Mouse (Mus musculus) embryonic facial prominence, embryonic 15.5 days (tissue): ENCODE measurements around the gene Cul3. TPM values are rescaled to one million over a fixed set of nuclear protein-coding genes. Genes with fewer than 3 reads are reported as not detected.

ENCODE experiments used
- ATAC-seq: fragments of 200-750 bp; cut with Nextera tagmentation; 2 replicates; pipeline ENCODE4 v1.8.0; 2017; ENCODE audit warnings: low read depth, moderate TSS enrichment; ENCODE audit not compliant: insufficient number of reproducible peaks, low FRiP score, low TSS enrichment
- H3K27ac ChIP-seq: fragments of 300-500 bp; sonication (generic); replicated peaks from 2 replicates; pipeline ENCODE4 v1.5.1; 2015; ENCODE audit warnings: mild to moderate bottlenecking, inconsistent platforms
- H3K27me3 ChIP-seq: fragments of 300-500 bp; sonication (generic); 2 replicates; pipeline ENCODE4 v1.6.1; 2015; ENCODE audit warnings: inconsistent platforms
- H3K36me3 ChIP-seq: fragments of 300-500 bp; sonication (generic); 2 replicates; pipeline ENCODE4 v1.6.1; 2015; ENCODE audit warnings: mild to moderate bottlenecking, inconsistent platforms
- H3K4me1 ChIP-seq: fragments of 300-500 bp; sonication (generic); 2 replicates; pipeline ENCODE4 v1.6.1; 2015; ENCODE audit warnings: inconsistent platforms
- H3K4me2 ChIP-seq: fragments of 300-500 bp; sonication (generic); replicated peaks from 2 replicates; pipeline ENCODE4 v1.6.1; 2015; ENCODE audit warnings: mild to moderate bottlenecking, inconsistent platforms
- H3K4me3 ChIP-seq: fragments of 300-500 bp; sonication (generic); replicated peaks from 2 replicates; pipeline ENCODE4 v1.5.1; 2015; ENCODE audit warnings: mild to moderate bottlenecking, inconsistent platforms
- H3K9ac ChIP-seq: fragments of 300-500 bp; sonication (generic); 2 replicates; pipeline ENCODE4 v1.6.1; 2015; ENCODE audit warnings: inconsistent platforms
- H3K9me3 ChIP-seq: fragments of 300-500 bp; sonication (generic); replicated peaks from 2 replicates; pipeline ENCODE4 v1.6.1; 2016; ENCODE audit warnings: inconsistent platforms
- WGBS: fragments of 180-500 bp; shearing (Covaris S2); methylation state at CpG from one replicate; pipeline ENCODE4 v1.1.7; 2015; 5-methylcytosine and 5-hydroxymethylcytosine counted together
- polyA plus RNA-seq: library from polyadenylated mRNA; unstranded; fragments of >200 nt; fragmentation: Nextera tagmentation; extraction: Ambion mirVana; gene quantifications from 2 replicates; pipeline ENCODE4 v1.2.1, GENCODE M21; 2015

The Cul3 gene
- polyA plus RNA-seq, 1 experiment from 2014 or later: 29.3 TPM

- 83% methylated on average over 1 of the region's 1 CpGs for WGBS
- H3K27me3 ChIP-seq: no peaks in the 10 kb centered on the region
- H3K27ac ChIP-seq: no peak overlapping the region
- no peaks in the 10 kb centered on the region for H3K9me3 ChIP-seq
- peaks cover 38% of the 10 kb centered on the region for H3K36me3 ChIP-seq
- no peak overlapping the region for H3K4me2 ChIP-seq
- no peak overlapping the region for H3K4me3 ChIP-seq
- ATAC-seq: no peak
- no peaks in the 10 kb centered on the region for H3K4me1 ChIP-seq
- no peak overlapping the region for H3K9ac ChIP-seq
Observed at GRCm38 (mm10) chr1:80278731-80279130, 61.5 kb downstream of the Cul3 start.

GRCm38 (mm10) chr1:80260443-80260842, 79.8 kb downstream of the Cul3 start:
- H3K4me1 ChIP-seq: no peaks in the 10 kb centered on the region
- H3K27ac ChIP-seq: no peak overlapping the region
- H3K9ac ChIP-seq: no peak overlapping the region
- no peaks in the 10 kb centered on the region for H3K27me3 ChIP-seq
- no peak; the same call in 1 of the 2 replicates for ATAC-seq
- no peaks in the 10 kb centered on the region for H3K9me3 ChIP-seq
- WGBS: 82% methylated on average over 1 of the region's 1 CpGs
- no peak overlapping the region for H3K4me2 ChIP-seq
- no peak overlapping the region for H3K4me3 ChIP-seq
- 0 out of 2 replicates have a peak, but pooled peaks cover 6% of the 10 kb centered on the region for H3K36me3 ChIP-seq

DNA sequence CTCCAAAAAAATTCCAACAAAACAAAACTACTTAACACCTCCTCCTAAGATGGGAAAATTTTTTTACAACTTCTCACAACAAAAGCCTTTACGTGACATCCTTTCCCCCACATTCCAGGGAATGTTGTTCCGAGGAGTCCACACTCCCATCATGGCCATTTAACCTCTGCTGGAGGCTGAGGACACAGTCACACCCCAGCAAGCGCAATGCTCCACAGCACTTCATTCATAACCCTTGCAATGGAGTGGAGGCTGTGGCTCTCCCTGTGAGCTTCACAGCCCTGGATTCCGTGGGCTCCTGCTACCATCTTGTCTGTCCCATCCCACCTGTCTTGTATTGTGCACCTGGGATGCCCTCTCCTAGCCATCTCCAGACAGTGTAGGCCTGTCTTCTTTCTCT, 81.6 kb downstream of the Cul3 start:
- 76% methylated on average over 4 of the region's 4 CpGs for WGBS
- no peak overlapping the region for H3K9ac ChIP-seq
- ATAC-seq: no peak
- H3K4me1 ChIP-seq: no peaks in the 10 kb centered on the region
- H3K4me2 ChIP-seq: no peak overlapping the region
- no peaks in the 10 kb centered on the region for H3K36me3 ChIP-seq
- no peak overlapping the region for H3K27ac ChIP-seq
- no peaks in the 10 kb centered on the region for H3K9me3 ChIP-seq
- H3K4me3 ChIP-seq: no peak overlapping the region
- no peaks in the 10 kb centered on the region for H3K27me3 ChIP-seq

DNA sequence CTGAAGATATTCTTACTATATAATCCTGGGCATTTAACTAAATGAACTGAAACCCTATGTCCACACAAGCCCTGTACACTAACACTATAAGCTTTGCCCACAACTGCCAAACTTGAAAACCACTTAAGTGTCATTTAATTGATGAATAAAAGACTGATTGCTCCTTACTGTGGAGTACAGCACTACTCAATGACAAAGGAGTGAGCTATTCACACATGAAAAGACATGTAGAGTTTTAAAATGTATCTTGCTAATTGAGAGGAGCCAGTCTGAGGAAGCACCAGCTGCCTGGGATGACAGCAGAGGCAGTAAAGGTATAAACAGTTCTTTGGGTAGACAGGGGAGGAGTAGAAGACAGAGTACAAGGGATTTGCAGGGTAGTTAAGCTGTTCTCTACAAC, 87.0 kb downstream of the Cul3 start:
- Histone ChIP-seq H3K4me2 (no peak overlapping the region), H3K9ac (no peak overlapping the region), H3K9me3 (no peaks in the 10 kb centered on the region), H3K4me3 (no peak overlapping the region), H3K27me3 (no peaks in the 10 kb centered on the region), H3K36me3 (no peaks in the 10 kb centered on the region), H3K4me1 (no peaks in the 10 kb centered on the region), H3K27ac (no peak overlapping the region)
- no peak for ATAC-seq

GRCm38 (mm10) chr1:80250247-80250646, 90.0 kb downstream of the Cul3 start:
- Histone ChIP-seq H3K4me2 (no peak overlapping the region), H3K4me3 (no peak overlapping the region), H3K9me3 (no peaks in the 10 kb centered on the region), H3K27me3 (no peaks in the 10 kb centered on the region), H3K9ac (no peak overlapping the region), H3K27ac (no peak overlapping the region), H3K36me3 (no peaks in the 10 kb centered on the region), H3K4me1 (no peaks in the 10 kb centered on the region)
- WGBS: 61% methylated on average over 5 of the region's 5 CpGs
- no peak for ATAC-seq

- no peaks in the 10 kb centered on the region for H3K36me3 ChIP-seq
- H3K9me3 ChIP-seq: no peaks in the 10 kb centered on the region
- no peak overlapping the region for H3K4me2 ChIP-seq
- no peak overlapping the region for H3K27ac ChIP-seq
- no peaks in the 10 kb centered on the region for H3K27me3 ChIP-seq
- no peak overlapping the region for H3K9ac ChIP-seq
- H3K4me3 ChIP-seq: no peak overlapping the region
- no peak for ATAC-seq
- no peaks in the 10 kb centered on the region for H3K4me1 ChIP-seq
Observed at GRCm38 (mm10) chr1:80247131-80247530, 93.1 kb downstream of the Cul3 start.

DNA sequence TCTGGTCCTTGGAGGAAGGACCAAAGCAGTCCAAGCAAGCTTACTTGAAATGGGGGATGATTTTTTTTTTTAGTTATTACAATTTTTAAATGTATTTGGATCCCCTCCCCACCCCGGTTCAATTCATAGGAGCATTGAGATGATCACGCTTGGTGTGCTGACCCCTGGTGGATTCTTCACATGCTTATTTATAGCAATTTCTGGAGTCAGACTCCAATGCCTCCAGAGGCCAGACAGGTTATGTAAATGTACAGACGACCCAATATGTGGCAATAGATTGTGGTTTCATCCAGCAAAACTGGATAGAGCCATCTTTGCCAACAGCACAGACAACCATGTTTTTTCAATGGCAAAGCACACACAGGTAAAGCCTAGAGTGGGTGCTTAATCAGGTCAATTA, 96.2 kb downstream of the Cul3 start:
- Histone ChIP-seq H3K36me3 (no peaks in the 10 kb centered on the region), H3K4me2 (no peak overlapping the region), H3K4me3 (no peak overlapping the region), H3K4me1 (peaks cover 4% of the 10 kb centered on the region; the same call in 1 of the 2 replicates), H3K27me3 (no peaks in the 10 kb centered on the region), H3K9me3 (no peaks in the 10 kb centered on the region), H3K27ac (no peak overlapping the region), H3K9ac (no peak overlapping the region)
- ATAC-seq: no peak
- WGBS: 45% methylated on average over 3 of the region's 3 CpGs

DNA sequence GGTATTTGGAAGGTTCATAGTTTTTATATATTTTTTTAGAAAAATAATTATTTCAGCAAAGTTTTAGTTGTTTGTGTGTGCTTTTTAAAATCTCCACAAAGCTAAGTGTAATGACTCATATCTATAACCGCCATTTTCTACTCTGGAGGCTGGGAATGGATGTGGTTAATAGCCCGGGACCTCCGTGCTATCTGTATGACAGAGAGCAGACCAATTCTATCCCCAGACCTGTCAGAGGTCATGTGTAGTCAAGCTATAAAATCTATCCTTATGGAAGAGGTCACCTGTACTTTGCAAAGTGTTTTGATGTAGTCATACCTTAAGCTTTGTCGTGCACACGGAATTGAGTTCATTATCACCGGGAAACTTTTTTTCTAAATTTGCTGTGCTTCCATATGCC, 98.7 kb downstream of the Cul3 start:
- no peak overlapping the region for H3K4me2 ChIP-seq
- no peaks in the 10 kb centered on the region for H3K36me3 ChIP-seq
- peaks cover 4% of the 10 kb centered on the region; the same call in 1 of the 2 replicates for H3K4me1 ChIP-seq
- ATAC-seq: no peak
- H3K27me3 ChIP-seq: no peaks in the 10 kb centered on the region
- H3K9ac ChIP-seq: no peak overlapping the region
- no peak overlapping the region for H3K27ac ChIP-seq
- no peaks in the 10 kb centered on the region for H3K9me3 ChIP-seq
- H3K4me3 ChIP-seq: no peak overlapping the region
- WGBS: 90% methylated on average over 6 of the region's 6 CpGs

GRCm38 (mm10) chr1:80240017-80240660, 100.1 kb downstream of the Cul3 start:
- H3K36me3 ChIP-seq: no peaks in the 10 kb centered on the region
- 24% methylated on average over 12 of the region's 12 CpGs for WGBS
- H3K9me3 ChIP-seq: no peaks in the 10 kb centered on the region
- peaks cover 4% of the 10 kb centered on the region; the same call in 1 of the 2 replicates for H3K4me1 ChIP-seq
- H3K9ac ChIP-seq: no peak overlapping the region
- peak; percentile 51; the same call in 1 of the 2 replicates for ATAC-seq
- no peak overlapping the region for H3K4me3 ChIP-seq
- H3K27me3 ChIP-seq: no peaks in the 10 kb centered on the region
- no peak overlapping the region for H3K27ac ChIP-seq
- no peak overlapping the region; the same call in 1 of the 2 replicates for H3K4me2 ChIP-seq

DNA sequence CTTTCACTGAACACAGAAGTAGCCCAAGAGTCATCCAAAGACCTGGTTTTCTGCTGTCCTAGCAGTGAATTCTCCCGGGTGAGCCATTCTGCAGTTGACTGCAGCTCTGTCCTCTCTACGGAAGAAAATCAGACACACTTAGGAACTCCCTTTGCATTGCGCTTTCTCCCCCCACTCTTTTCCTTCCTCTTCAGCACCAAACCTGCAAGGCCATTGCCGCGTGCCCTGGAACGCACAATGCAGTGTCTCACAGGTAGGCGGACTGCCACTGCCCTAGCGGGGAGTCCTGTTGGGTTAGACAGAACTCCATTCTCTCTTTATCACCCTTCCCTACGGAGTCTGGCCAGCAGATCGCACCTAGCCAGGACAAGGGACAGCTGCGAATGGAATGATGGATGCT, 100.8 kb downstream of the Cul3 start:
- H3K9me3 ChIP-seq: no peaks in the 10 kb centered on the region
- no peak overlapping the region for H3K4me2 ChIP-seq
- ATAC-seq: no peak
- no peaks in the 10 kb centered on the region for H3K27me3 ChIP-seq
- no peak overlapping the region for H3K27ac ChIP-seq
- no peaks in the 10 kb centered on the region for H3K36me3 ChIP-seq
- peaks cover 4% of the 10 kb centered on the region; the same call in 1 of the 2 replicates for H3K4me1 ChIP-seq
- no peak overlapping the region for H3K4me3 ChIP-seq
- WGBS: 79% methylated on average over 11 of the region's 11 CpGs
- no peak overlapping the region for H3K9ac ChIP-seq

GRCm38 (mm10) chr1:80236951-80237702, 103.2 kb downstream of the Cul3 start:
- Histone ChIP-seq H3K36me3 (no peaks in the 10 kb centered on the region), H3K27me3 (no peaks in the 10 kb centered on the region), H3K9me3 (no peaks in the 10 kb centered on the region), H3K27ac (no peak overlapping the region), H3K4me2 (no peak overlapping the region), H3K9ac (no peak overlapping the region), H3K4me3 (no peak overlapping the region), H3K4me1 (peaks cover 4% of the 10 kb centered on the region; the same call in 1 of the 2 replicates)
- no peak for ATAC-seq
- WGBS: 58% methylated on average over 11 of the region's 11 CpGs
